8 mouse cellular contexts compared by ENCODE assay signal in the genomic region with DNA sequence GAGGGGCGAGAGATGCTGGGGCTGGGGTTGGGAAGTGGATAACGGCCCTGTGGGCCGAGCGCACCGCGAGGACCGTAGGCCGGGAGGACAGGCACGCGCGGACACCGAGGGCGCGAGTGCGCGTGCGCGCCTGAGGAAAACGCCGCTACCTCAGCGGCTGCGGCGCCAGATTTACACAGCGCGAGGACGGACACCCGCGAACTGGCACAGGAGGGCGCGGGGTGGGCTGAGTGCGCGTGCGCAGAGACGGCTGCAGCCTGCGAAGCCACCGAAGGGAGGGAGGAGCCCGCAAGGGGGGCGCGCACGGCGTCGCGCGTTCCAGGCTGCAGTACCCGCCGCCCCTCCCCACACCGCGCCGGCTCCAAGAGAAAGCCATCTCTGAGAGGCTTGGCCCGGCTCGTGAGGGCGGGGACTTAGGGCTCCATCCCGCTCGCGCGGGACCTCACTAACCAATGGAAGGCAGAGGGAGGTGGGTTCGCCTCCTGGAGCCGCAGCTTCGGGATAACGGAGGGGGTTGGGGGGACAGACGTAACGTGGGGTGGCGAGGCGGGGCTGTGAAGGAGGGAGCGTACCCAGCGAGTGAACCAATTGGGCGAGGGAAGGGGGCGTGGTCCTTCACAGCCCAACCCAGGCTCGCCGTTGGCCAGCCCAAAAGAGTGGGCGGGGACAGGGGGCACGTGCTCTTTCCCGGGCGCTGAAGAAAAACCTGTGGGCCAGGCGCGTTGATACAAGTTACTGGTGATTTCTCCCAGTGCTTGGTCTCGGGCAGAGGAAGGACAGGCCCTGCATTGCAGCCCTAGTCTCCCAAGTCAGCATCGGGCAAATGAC. TPM values are rescaled to one million over a fixed set of nuclear protein-coding genes. Genes with fewer than 3 reads are reported as not detected.
A peak's percentile ranks its signal among the peaks of the same experiment; 100 is the strongest.
DNase-seq lines count a peak whose midpoint lies in the region; ATAC-seq and TF ChIP-seq lines count a peak whose summit lies in the region.

Gene Arhgap35, minus strand, starts transcription at position 106 of the 828 bp plus-strand sequence.

- peak within 1 kb of the TSS; percentile 69 for H3K4me2 ChIP-seq in embryonic facial prominence, embryonic 15.5 days (replicated peaks)
- peak within 1 kb of the TSS; percentile 85 for H3K4me2 ChIP-seq in limb, embryonic 14.5 days (replicated peaks; ENCODE audit: low read depth, low read length, severe bottlenecking)
- H3K4me2 ChIP-seq in midbrain, postnatal 0 days (ENCODE audit: low read depth, low read length, poor library complexity, severe bottlenecking), result peak within 1 kb of the TSS; percentile 60

- peak; percentile 7; the same call in 1 of the 2 replicates for TF ChIP-seq CTCF in bone marrow, adult 2 months (IDR thresholded peaks at IDR 0.05; ENCODE audit: control insufficient read depth, insufficient read depth, low read length)
- TF ChIP-seq CTCF in midbrain, postnatal 0 days (IDR thresholded peaks at IDR 0.05), result no peak

- H3K36me3 ChIP-seq in embryonic facial prominence, embryonic 15.5 days, result no peaks in the 10 kb centered on the region
- H3K36me3 ChIP-seq in limb, embryonic 14.5 days (ENCODE audit: control insufficient read depth, insufficient read depth, low read length), result no peaks in the 10 kb centered on the region
- no peaks in the 10 kb centered on the region for H3K36me3 ChIP-seq in midbrain, postnatal 0 days (ENCODE audit: insufficient read depth, low read length)

- DNase-seq in 416B (ENCODE audit: low read depth), result peak; percentile 99
- peak; percentile 97 for DNase-seq in heart, adult 8-10 months (ENCODE audit: low spot score)
- DNase-seq in kidney, adult 9 months, result peak; percentile 99
- DNase-seq in limb, embryonic 14.5 days (ENCODE audit: low spot score), result peak; percentile 100
- DNase-seq in midbrain, postnatal 0 days (ENCODE audit: low spot score), result peak; percentile 100
- peak; percentile 85 to 89 for DNase-seq in spleen, postnatal 14 days (ENCODE audit: low spot score in 2 of 2)

- peak within 1 kb of the TSS; percentile 94 for H3K4me3 ChIP-seq in bone marrow, adult 2 months (replicated peaks; ENCODE audit: control insufficient read depth, low read depth, low read length)
- peak within 1 kb of the TSS; percentile 91 for H3K4me3 ChIP-seq in embryonic facial prominence, embryonic 15.5 days (replicated peaks)
- peak within 1 kb of the TSS; percentile 94 for H3K4me3 ChIP-seq in limb, embryonic 14.5 days (replicated peaks; ENCODE audit: low read length)
- H3K4me3 ChIP-seq in midbrain, postnatal 0 days (ENCODE audit: low read depth, low read length), result peak within 1 kb of the TSS; percentile 96

- peak; percentile 70; the same call in 1 of the 2 replicates for TF ChIP-seq POLR2A in bone marrow, adult 2 months (IDR thresholded peaks at IDR 0.05; ENCODE audit: borderline replicate concordance, control insufficient read depth, low read depth, low read length)
- TF ChIP-seq POLR2A in limb, embryonic 14.5 days (IDR thresholded peaks at IDR 0.05; ENCODE audit: borderline replicate concordance, extremely low read depth, insufficient read depth, insufficient read length), result peak; percentile 91; the same call in 1 of the 2 replicates

- peak within 1 kb of the TSS; percentile 98 for H3K27ac ChIP-seq in bone marrow, adult 2 months (ENCODE audit: control insufficient read depth, insufficient read depth, low read depth, low read length, poor library complexity)
- peak within 1 kb of the TSS; percentile 100 for H3K27ac ChIP-seq in embryonic facial prominence, embryonic 15.5 days (replicated peaks)
- peak within 1 kb of the TSS; percentile 99 for H3K27ac ChIP-seq in limb, embryonic 14.5 days (replicated peaks; ENCODE audit: low read depth, low read length)
- peak within 1 kb of the TSS; percentile 99 for H3K27ac ChIP-seq in midbrain, postnatal 0 days (ENCODE audit: low read depth, low read length)

- no peaks in the 10 kb centered on the region for H3K9me3 ChIP-seq in embryonic facial prominence, embryonic 15.5 days (replicated peaks)
- H3K9me3 ChIP-seq in limb, embryonic 14.5 days (ENCODE audit: control insufficient read depth, low read length), result no peaks in the 10 kb centered on the region
- H3K9me3 ChIP-seq in midbrain, postnatal 0 days (ENCODE audit: low read length), result no peaks in the 10 kb centered on the region

- H3K9ac ChIP-seq in embryonic facial prominence, embryonic 15.5 days, result peak within 1 kb of the TSS; percentile 95
- H3K9ac ChIP-seq in limb, embryonic 14.5 days (ENCODE audit: low read depth, low read length, severe bottlenecking), result peak within 1 kb of the TSS; percentile 96
- peak within 1 kb of the TSS; percentile 99 for H3K9ac ChIP-seq in midbrain, postnatal 0 days (replicated peaks; ENCODE audit: low read length, poor library complexity, severe bottlenecking)

- no peaks in the 10 kb centered on the region; the same call in 1 of the 2 replicates for H3K4me1 ChIP-seq in bone marrow, adult 2 months (ENCODE audit: control insufficient read depth, insufficient read depth, low read length)
- H3K4me1 ChIP-seq in embryonic facial prominence, embryonic 15.5 days, result peaks cover 48% of the 10 kb centered on the region
- H3K4me1 ChIP-seq in limb, embryonic 14.5 days (ENCODE audit: control insufficient read depth, insufficient read depth, low read length), result peaks cover 40% of the 10 kb centered on the region
- H3K4me1 ChIP-seq in midbrain, postnatal 0 days (ENCODE audit: insufficient read depth, low read length), result peaks cover 18% of the 10 kb centered on the region; the same call in 1 of the 2 replicates

- peak; percentile 99 for ATAC-seq in embryonic facial prominence, embryonic 15.5 days (ENCODE audit: insufficient number of reproducible peaks, low FRiP score, low TSS enrichment, low read depth)
- peak; percentile 94 for ATAC-seq in limb, embryonic 14.5 days (ENCODE audit: low FRiP score, low read depth)
- ATAC-seq in midbrain, postnatal 0 days (ENCODE audit: low FRiP score), result peak; percentile 98

- WGBS in bone marrow, adult 2 months, result under 1% methylated on average over 78 of the region's 78 CpGs
- WGBS in embryonic facial prominence, embryonic 15.5 days, result under 1% methylated on average over 78 of the region's 78 CpGs
- WGBS in limb, embryonic 14.5 days, result under 1% methylated on average over 54 of the region's 78 CpGs
- WGBS in midbrain, postnatal 0 days, result 0% methylated on average over 65 of the region's 78 CpGs

- no peaks in the 10 kb centered on the region for H3K27me3 ChIP-seq in embryonic facial prominence, embryonic 15.5 days
- no peaks in the 10 kb centered on the region for H3K27me3 ChIP-seq in limb, embryonic 14.5 days (ENCODE audit: control insufficient read depth, insufficient read depth, low read length)
- no peaks in the 10 kb centered on the region for H3K27me3 ChIP-seq in midbrain, postnatal 0 days (ENCODE audit: insufficient read depth, low read length)

RNA-seq across cellular contexts. Expression of gene Arhgap35, which starts in this region (rescaled TPM):
- 2.6 and 3.0 TPM in 2 replicates for polyA plus RNA-seq in bone marrow, adult 2 months (2011; ENCODE audit: insufficient read depth, insufficient read length, low replicate concordance, missing spikeins)
- polyA plus RNA-seq in embryonic facial prominence, embryonic 15.5 days (2015; fragmentation: Nextera tagmentation; extraction: Ambion mirVana), result 16.8 and 17.2 TPM in 2 replicates
- total RNA-seq in heart, adult 8-10 months (2022), result 10 to 100 TPM; 30.2 to 38.1 (median 35.6) TPM
- 24.7 and 28.5 TPM in 2 replicates for polyA plus RNA-seq in limb, embryonic 14.5 days (2012; rRNA removed)
- polyA plus RNA-seq in limb, embryonic 14.5 days (2014; fragmentation: Nextera tagmentation; extraction: Ambion mirVana), result 23.0 and 24.5 TPM in 2 replicates
- total RNA-seq in midbrain, postnatal 0 days (2014; rRNA removed), result 157 and 177 TPM in 2 replicates
- polyA plus RNA-seq in midbrain, postnatal 0 days (2015; fragmentation: Nextera tagmentation; extraction: Ambion mirVana), result 25.3 and 26.9 TPM in 2 replicates

Comparison
In these comparisons a context has a peak if more than half of its experiments do, and no peak if none do; other contexts are left out.
1. Peak in every context shown above with its lines: DNase-seq, ATAC-seq, H3K4me3 ChIP-seq and H3K27ac ChIP-seq.